Mouse (Mus musculus): ENCODE measurements around the gene Tmem131l.

- TF ChIP-seq CTCF (IDR thresholded peaks at IDR 0.05; ENCODE audit: borderline replicate concordance, insufficient read depth, low read length) (no peak), POLR2A (IDR thresholded peaks at IDR 0.05; ENCODE audit: low read depth, low read length) (no peak)
Observed at GRCm38 (mm10) chr3:84032933-84033730, 6.8 kb downstream of the Tmem131l start.

All from embryonic fibroblast, embryonic 13.5 days (primary cell).